Mouse (Mus musculus) cerebellum, adult 2 months (tissue): Measurements from ENCODE around the gene Olfr523.

Experiments
- CTCF ChIP-seq: fragments of 200-500 bp; IDR thresholded peaks from 2 replicates; pipeline ENCODE4 v1.5.1; 2011; ENCODE audit warnings: low read depth, mild to moderate bottlenecking, control low read depth, low read length, moderate library complexity, borderline replicate concordance; ENCODE audit not compliant: insufficient read depth
- POLR2A ChIP-seq: fragments of 200-500 bp; IDR thresholded peaks from 2 replicates; pipeline ENCODE4 v1.6.1; 2011; ENCODE audit warnings: low read length, control low read depth, borderline replicate concordance; ENCODE audit not compliant: insufficient read depth

GRCm38 (mm10) chr7:140192851-140193250 lies 19.8 kb downstream of the Olfr523 start:
- TF ChIP-seq CTCF (no peak), POLR2A (no peak)
